Mouse (Mus musculus): ENCODE results near the gene Galnt9. TPM values are rescaled to one million over a fixed set of nuclear protein-coding genes. Genes with fewer than 3 reads are reported as not detected.
A peak's percentile ranks its signal among the peaks of the same experiment; 100 is the strongest.

Galnt9 gene
- polyA plus RNA-seq, 1 experiment, result 4.0 TPM

GRCm38 (mm10) chr5:110628156-110628555 lies 84.0 kb downstream of the Galnt9 start:
- no peak for DNase-seq (ENCODE audit: low spot score)

- DNase-seq (ENCODE audit: low spot score), result no peak
Observed at GRCm38 (mm10) chr5:110629525-110630120, 85.5 kb downstream of the Galnt9 start.

GRCm38 (mm10) chr5:110635951-110636707 lies 92.0 kb downstream of the Galnt9 start:
- no peak for DNase-seq (ENCODE audit: low spot score)

DNA sequence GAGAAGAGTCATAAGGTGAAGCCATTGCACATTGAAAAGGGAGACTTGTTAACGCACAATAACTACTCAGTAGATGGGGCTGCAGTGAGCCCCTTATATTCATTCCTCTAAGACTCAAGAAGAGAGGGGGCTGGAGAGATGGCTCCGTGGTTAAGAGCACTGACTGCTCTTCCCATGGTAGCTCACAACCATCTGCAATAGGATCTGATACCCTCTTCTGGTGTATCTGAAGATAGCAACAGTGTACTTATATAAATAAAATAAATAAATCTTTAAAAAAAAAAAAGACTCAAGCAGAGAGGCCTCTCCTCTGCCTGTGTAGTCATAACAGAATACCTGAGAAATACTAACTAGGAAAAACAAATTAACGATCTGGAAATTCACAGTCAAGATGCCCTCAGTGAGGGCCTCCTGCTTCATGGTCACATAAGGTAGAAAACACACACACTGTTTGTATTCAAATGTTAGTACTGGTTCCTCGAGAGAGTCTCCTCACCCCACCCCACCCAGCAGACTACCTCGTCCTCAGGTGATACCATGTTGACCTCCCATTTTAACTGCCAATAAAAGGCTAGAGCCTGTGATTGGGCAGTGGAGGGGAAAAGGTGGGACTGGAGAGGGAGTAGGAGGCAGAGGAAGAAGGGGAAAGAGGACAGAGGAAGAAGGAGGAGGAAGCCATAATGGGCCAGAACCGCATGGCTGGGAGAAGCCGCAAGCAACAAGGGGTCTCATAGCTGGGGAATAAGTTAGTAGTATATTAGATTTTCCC lies 94.3 kb downstream of the Galnt9 start:
- no peak for DNase-seq (ENCODE audit: low spot score)

GRCm38 (mm10) chr5:110639459-110639858 lies 95.3 kb downstream of the Galnt9 start:
- DNase-seq (ENCODE audit: low spot score), result no peak

GRCm38 (mm10) chr5:110646377-110646776 lies 102.2 kb downstream of the Galnt9 start:
- DNase-seq (ENCODE audit: low spot score), result no peak

- peak; percentile 94 for DNase-seq (ENCODE audit: low spot score)
Observed at GRCm38 (mm10) chr5:110652719-110653648, 108.8 kb downstream of the Galnt9 start, which contains the start of the genes Noc4l and Ddx51. TSS of gene Noc4l (minus strand) at chr5:110653417. TSS of gene Ddx51 (plus strand) at chr5:110653451.

- no peak for DNase-seq (ENCODE audit: low spot score)
Observed at GRCm38 (mm10) chr5:110653686-110654085, 109.5 kb downstream of the Galnt9 start.

- no peak for DNase-seq (ENCODE audit: low spot score)
Observed at GRCm38 (mm10) chr5:110659682-110660081, 115.5 kb downstream of the Galnt9 start.

- DNase-seq (ENCODE audit: low spot score), result no peak
Observed at GRCm38 (mm10) chr5:110664041-110664440, 119.9 kb downstream of the Galnt9 start.

GRCm38 (mm10) chr5:110664750-110665269 lies 120.7 kb downstream of the Galnt9 start:
- DNase-seq (ENCODE audit: low spot score), result no peak

GRCm38 (mm10) chr5:110665486-110666121 lies 121.4 kb downstream of the Galnt9 start:
- DNase-seq (ENCODE audit: low spot score), result no peak

Other genes with a start within 250 kb of the Galnt9 start
- gene P2rx2, start 201.1 kb upstream of the Galnt9 start, polyA plus RNA-seq (2012; rRNA removed), result 1.7 and 1.8 TPM in 2 replicates
- gene Lrcol1, start 199.6 kb upstream of the Galnt9 start, polyA plus RNA-seq (2012; rRNA removed), result not detected in 2 replicates
- 22.1 and 36.4 TPM in 2 replicates for gene Fbrsl1, start 95.9 kb upstream of the Galnt9 start, polyA plus RNA-seq (2012; rRNA removed)
- gene Noc4l, start 109.1 kb downstream of the Galnt9 start, polyA plus RNA-seq (2012; rRNA removed), result 26.8 and 31.1 TPM in 2 replicates
- gene Ddx51, start 109.1 kb downstream of the Galnt9 start, polyA plus RNA-seq (2012; rRNA removed), result 15.7 and 16.7 TPM in 2 replicates
- 13.7 and 22.6 TPM in 2 replicates for gene Ep400, start 226.4 kb downstream of the Galnt9 start, polyA plus RNA-seq (2012; rRNA removed)
- 23.2 and 25.6 TPM in 2 replicates for gene Pus1, start 236.3 kb downstream of the Galnt9 start, polyA plus RNA-seq (2012; rRNA removed)

All from urinary bladder, adult 2 months (tissue).